21 mouse cellular contexts compared by ENCODE assay signal in the genomic region with DNA sequence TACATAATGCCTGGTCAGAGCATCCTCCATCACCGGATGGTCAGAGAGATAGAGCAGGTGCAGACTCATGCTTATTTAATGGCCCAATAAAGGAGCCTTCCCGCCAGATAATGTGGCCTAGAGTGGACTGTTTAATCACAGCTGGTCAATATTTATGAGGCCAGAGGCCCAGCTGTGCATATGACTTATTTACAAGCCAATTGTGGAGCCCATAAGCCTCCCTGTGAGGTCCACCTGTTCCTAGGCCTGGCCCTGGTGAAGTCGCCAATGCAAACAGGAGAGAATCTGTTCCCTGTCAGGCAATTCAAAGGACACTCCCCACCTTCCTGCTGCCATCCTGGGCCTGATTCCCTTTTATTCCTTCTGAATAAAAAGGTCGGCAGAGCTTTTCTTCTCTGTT.
DNase-seq lines count a peak whose midpoint lies in the region; ATAC-seq lines count a peak whose summit lies in the region.
"Had no signal": no experiment of that assay in that cellular context is flagged by ENCODE, and none has a peak within 500 bp of the region (broad histone marks: within the 10 kb centered on the region; RNA-seq: fewer than 3 reads in every experiment).

No protein-coding gene starts in this region.

- no peak overlapping the region for H3K27ac ChIP-seq in midbrain, embryonic 13.5 days
- no peak overlapping the region for H3K27ac ChIP-seq in midbrain, embryonic 15.5 days
- H3K27ac ChIP-seq: embryonic facial prominence, embryonic 13.5 days; forebrain, embryonic 12.5 days; gastrocnemius, adult 2 months; hindbrain, embryonic 10.5 days had no signal

- intact Hi-C loops in left cerebral cortex, postnatal 4 days (cut with DNase I): no loop called here
- intact Hi-C loops in left cerebral cortex, postnatal 14 days (cut with DNase I): no loop called here

- WGBS in midbrain, embryonic 13.5 days: 28% methylated on average over 4 of the region's 4 CpGs
- WGBS in midbrain, embryonic 15.5 days: 28% methylated on average over 4 of the region's 4 CpGs

- peaks cover 35% of the 10 kb centered on the region; the same call in 1 of the 2 replicates for H3K27me3 ChIP-seq in midbrain, embryonic 13.5 days
- H3K27me3 ChIP-seq in midbrain, embryonic 15.5 days (replicated peaks): peaks cover 3% of the 10 kb centered on the region

- H3K9me3 ChIP-seq in midbrain, embryonic 13.5 days: no peaks in the 10 kb centered on the region
- H3K9me3 ChIP-seq in midbrain, embryonic 15.5 days: no peaks in the 10 kb centered on the region
- H3K9me3 ChIP-seq: embryonic facial prominence, embryonic 13.5 days; forebrain, embryonic 12.5 days; heart, embryonic 12.5 days; hindbrain, embryonic 10.5 days had no signal

- H3K4me2 ChIP-seq in midbrain, embryonic 13.5 days (replicated peaks): no peak overlapping the region
- no peak overlapping the region for H3K4me2 ChIP-seq in midbrain, embryonic 15.5 days
- H3K4me2 ChIP-seq: embryonic facial prominence, embryonic 13.5 days; forebrain, embryonic 12.5 days; heart, embryonic 12.5 days had no signal

- H3K36me3 ChIP-seq in midbrain, embryonic 13.5 days: no peaks in the 10 kb centered on the region
- no peaks in the 10 kb centered on the region for H3K36me3 ChIP-seq in midbrain, embryonic 15.5 days (replicated peaks)
- H3K36me3 ChIP-seq: embryonic facial prominence, embryonic 13.5 days; forebrain, embryonic 12.5 days; G1E; heart, embryonic 12.5 days; hindbrain, embryonic 10.5 days had no signal

- H3K9ac ChIP-seq in midbrain, embryonic 13.5 days (replicated peaks): no peak overlapping the region
- H3K9ac ChIP-seq in midbrain, embryonic 15.5 days: no peak overlapping the region
- H3K9ac ChIP-seq: embryonic facial prominence, embryonic 13.5 days; forebrain, embryonic 12.5 days; forebrain, postnatal 0 days; heart, embryonic 12.5 days had no signal

- no peak overlapping the region for H3K4me3 ChIP-seq in midbrain, embryonic 13.5 days (replicated peaks)
- H3K4me3 ChIP-seq in midbrain, embryonic 15.5 days: no peak overlapping the region
- H3K4me3 ChIP-seq: embryonic facial prominence, embryonic 13.5 days; forebrain, embryonic 12.5 days; gastrocnemius, adult 2 months; heart, embryonic 12.5 days; hindbrain, embryonic 10.5 days had no signal

- H3K4me1 ChIP-seq in midbrain, embryonic 13.5 days (replicated peaks): peaks cover 18% of the 10 kb centered on the region
- peaks cover 12% of the 10 kb centered on the region for H3K4me1 ChIP-seq in midbrain, embryonic 15.5 days

- DNase-seq in cerebellum, postnatal 10 days: peak; percentile 51 to 56
- DNase-seq in cerebellum, postnatal 25 days: no peak
- DNase-seq in left cerebral cortex, postnatal 4 days: peak; percentile 34
- DNase-seq in left cerebral cortex, postnatal 14 days (ENCODE audit: low spot score in 2 of 2): no peak
- DNase-seq in MN1 (ENCODE audit: low spot score): peak; percentile 67
- no peak for DNase-seq in embryo, embryonic 11 days
- DNase-seq: adrenal gland, postnatal 10 days; B cell, adult 2 months; cerebellum, adult 11-12 months; cerebellum, adult 9-11 months; forebrain, postnatal 0 days; gastrocnemius, adult 2 months; gastrocnemius, postnatal 25 days had no signal

- 0 out of 2 replicates have a peak, but pooled peaks have one; percentile 58 for ATAC-seq in midbrain, embryonic 13.5 days
- ATAC-seq in midbrain, embryonic 15.5 days (replicated peaks): no peak
- ATAC-seq: CD4-positive, CD25-positive, alpha-beta regulatory T cell, adult 4 months; forebrain, postnatal 0 days had no signal

Comparison
In these comparisons a context has a peak if more than half of its experiments do, and no peak if none do; other contexts are left out.
1. DNase-seq: peak in cerebellum, postnatal 10 days (2 of 2), left cerebral cortex, postnatal 4 days (single experiment) and MN1 (single experiment); none in cerebellum, postnatal 25 days (0 of 2), left cerebral cortex, postnatal 14 days (0 of 2) and embryo, embryonic 11 days (single experiment).